Mouse (Mus musculus): ENCODE results near the gene Gm42715. TPM values are rescaled to one million over a fixed set of nuclear protein-coding genes. Genes with fewer than 3 reads are reported as not detected.

Gene Gm42715
- total RNA-seq, 2 experiments from 2014 or later = 18.3 to 21.1 TPM

GRCm38 (mm10) chr7:127616336-127616735 lies 97.0 kb downstream of the Gm42715 start:
- no peak for DNase-seq (ENCODE audit: low spot score in 2 of 2)

Small RNA genes lying within 50 kb of the gene (microRNA-seq; reads per million reads assigned to microRNA genes)
- 0 reads per million in 2 experiments for gene Gm47278 (ENCODE audit: borderline number of aligned reads in 2 of 2)
- gene Mir7060 (ENCODE audit: borderline number of aligned reads in 2 of 2) = 0 to 0.61 reads per million in 2 experiments

Other genes with a start within 250 kb of the Gm42715 start
- gene Sephs2, start 245.5 kb upstream of the Gm42715 start, total RNA-seq (2021) = 10 to 100 TPM; 86.4 to 88.8 TPM
- gene Itgal, start 223.3 kb upstream of the Gm42715 start, total RNA-seq (2021) = 1 to 10 TPM; 1.7 to 4.0 TPM
- 10 to 100 TPM; 26.8 to 34.5 TPM for gene Zfp768, start 174.0 kb upstream of the Gm42715 start, total RNA-seq (2021)
- gene Zfp747, start 143.5 kb upstream of the Gm42715 start, total RNA-seq (2021) = 10 to 100 TPM; 10.4 to 13.0 TPM
- gene 9130019O22Rik, start 132.4 kb upstream of the Gm42715 start, total RNA-seq (2021) = 1 to 10 TPM; 4.1 to 5.0 TPM
- 1 to 10 TPM; 8.2 to 8.4 TPM for gene E430018J23Rik, start 126.0 kb upstream of the Gm42715 start, total RNA-seq (2021)
- 1 to 10 TPM; 6.6 to 6.9 TPM for gene Zfp764, start 112.8 kb upstream of the Gm42715 start, total RNA-seq (2021)
- gene Zfp688, start 97.5 kb upstream of the Gm42715 start, total RNA-seq (2021) = 10 to 100 TPM in 1 of 2 experiments, 1 to 10 TPM in 1; 9.9 to 11.4 TPM
- gene Zfp689, start 70.4 kb upstream of the Gm42715 start, total RNA-seq (2021) = 1 to 10 TPM; 3.9 to 4.1 TPM
- gene Prr14, start 60.0 kb upstream of the Gm42715 start, total RNA-seq (2021) = 10 to 100 TPM; 42.7 to 56.1 TPM
- gene Fbrs, start 40.4 kb upstream of the Gm42715 start, total RNA-seq (2021) = 10 to 100 TPM; 67.2 to 81.1 TPM
- 10 to 100 TPM; 71.7 to 78.8 TPM for gene Srcap, start 7.6 kb upstream of the Gm42715 start, total RNA-seq (2021)
- not detected for gene Tmem265, start 41.8 kb downstream of the Gm42715 start, total RNA-seq (2021)
- gene Phkg2, start 53.8 kb downstream of the Gm42715 start, total RNA-seq (2021) = 10 to 100 TPM; 37.1 to 38.0 TPM
- gene Ccdc189, start 69.0 kb downstream of the Gm42715 start, total RNA-seq (2021) = 1 to 10 TPM; 8.4 to 8.5 TPM
- 10 to 100 TPM; 54.1 to 64.1 TPM for gene Rnf40, start 69.2 kb downstream of the Gm42715 start, total RNA-seq (2021)
- gene Zfp629, start 96.2 kb downstream of the Gm42715 start, total RNA-seq (2021) = 10 to 100 TPM; 16.4 to 16.5 TPM
- gene Bcl7c, start 189.3 kb downstream of the Gm42715 start, total RNA-seq (2021) = 10 to 100 TPM; 53.4 to 88.2 TPM
- gene Ctf1, start 193.2 kb downstream of the Gm42715 start, total RNA-seq (2021) = 1 to 10 TPM; 3.3 to 4.8 TPM
- gene Ctf2, start 212.6 kb downstream of the Gm42715 start, total RNA-seq (2021) = not detected
- 10 to 100 TPM; 10.7 to 14.4 TPM for gene Fbxl19, start 225.0 kb downstream of the Gm42715 start, total RNA-seq (2021)